Mouse (Mus musculus): ENCODE results near the gene Xk.
"Not testable (repeated sequence)": the region's sequence is repeated elsewhere in the genome, so short reads cannot be mapped to it uniquely, and the experiment has no call there.

Gene Xk

DNA sequence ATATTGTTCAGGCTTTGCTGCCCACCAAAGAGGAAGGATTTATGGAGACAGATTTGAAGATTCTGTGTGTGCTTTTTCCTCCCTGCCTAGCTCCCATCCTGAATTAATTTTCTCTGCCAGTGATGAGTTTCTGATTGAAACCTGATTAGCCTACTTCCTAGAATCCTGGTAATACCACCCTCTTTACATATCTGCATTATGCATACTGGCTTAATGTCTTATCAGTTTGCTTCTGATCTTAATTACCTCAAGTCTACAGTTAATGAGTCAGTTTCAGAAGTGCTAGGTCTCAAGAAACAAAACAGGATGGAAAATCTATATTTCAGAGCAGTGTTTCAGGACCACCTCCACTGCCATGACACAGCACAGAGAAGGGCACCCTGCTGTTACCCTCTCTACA is 43.9 kb downstream of the Xk start:
- not testable (repeated sequence) for DNase-seq (ENCODE audit: low read depth in 2 of 2, low spot score in 2 of 2)

DNA sequence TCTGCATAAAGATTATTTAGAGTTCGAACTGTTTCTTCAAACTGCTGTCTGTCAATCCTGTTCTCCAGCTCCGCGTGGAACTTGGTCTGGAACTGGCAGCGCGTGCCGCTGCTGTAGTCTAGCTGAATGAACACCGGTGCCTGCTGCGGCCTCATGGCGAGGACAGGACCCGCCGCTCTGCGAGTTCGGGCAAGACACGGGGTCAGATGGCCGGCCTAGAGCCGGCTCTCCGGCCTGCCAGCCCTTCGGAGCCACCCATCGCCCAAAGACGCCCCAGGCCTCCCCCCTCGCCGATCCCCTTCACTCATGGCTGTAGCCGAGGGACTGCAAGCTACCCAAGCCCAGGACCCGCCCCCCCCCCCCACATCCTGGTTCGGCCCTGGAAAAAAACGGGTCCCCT is 55.4 kb downstream of the Xk start:
- DNase-seq (ENCODE audit: low read depth in 2 of 2, low spot score in 2 of 2), result not testable (repeated sequence)

DNA sequence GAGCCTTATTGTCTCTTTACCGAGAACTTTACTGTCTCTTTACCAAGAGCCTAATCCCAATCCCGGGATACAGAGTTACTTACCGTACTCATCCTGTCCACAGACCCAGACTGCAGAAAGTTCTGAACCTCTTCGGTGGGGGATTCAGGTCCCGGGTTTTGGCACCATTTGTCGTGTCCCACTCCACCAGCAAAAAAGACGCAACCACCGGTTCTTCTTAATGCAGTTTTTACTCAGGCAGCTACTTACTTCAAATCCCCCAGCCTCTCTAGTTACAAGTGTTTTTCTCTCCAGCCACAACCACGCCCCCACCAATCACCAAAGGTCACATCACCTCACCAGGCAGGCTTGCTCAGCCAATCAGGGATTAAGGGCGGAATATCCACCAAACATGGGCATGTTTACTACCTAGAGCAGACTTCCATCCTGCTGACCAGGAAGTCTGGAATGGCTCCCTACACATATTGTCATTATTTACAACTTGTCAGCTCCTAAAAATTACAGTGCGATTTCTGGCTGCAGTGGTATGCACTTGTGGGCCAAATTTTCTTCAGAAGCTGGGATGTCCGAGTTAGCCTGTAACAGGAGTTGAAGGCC is 59.9 kb downstream of the Xk start:
- not testable (repeated sequence) for DNase-seq (ENCODE audit: low read depth in 2 of 2, low spot score in 2 of 2)

- DNase-seq (ENCODE audit: low read depth in 2 of 2, low spot score in 2 of 2), result peak in 1 of 2 experiments; percentile 6
Measured at GRCm38 (mm10) chrX:9333035-9333434, 60.5 kb downstream of the Xk start.

- not testable (repeated sequence) for DNase-seq (ENCODE audit: low read depth in 2 of 2, low spot score in 2 of 2)
Measured at GRCm38 (mm10) chrX:9334996-9335395, 62.4 kb downstream of the Xk start.

DNA sequence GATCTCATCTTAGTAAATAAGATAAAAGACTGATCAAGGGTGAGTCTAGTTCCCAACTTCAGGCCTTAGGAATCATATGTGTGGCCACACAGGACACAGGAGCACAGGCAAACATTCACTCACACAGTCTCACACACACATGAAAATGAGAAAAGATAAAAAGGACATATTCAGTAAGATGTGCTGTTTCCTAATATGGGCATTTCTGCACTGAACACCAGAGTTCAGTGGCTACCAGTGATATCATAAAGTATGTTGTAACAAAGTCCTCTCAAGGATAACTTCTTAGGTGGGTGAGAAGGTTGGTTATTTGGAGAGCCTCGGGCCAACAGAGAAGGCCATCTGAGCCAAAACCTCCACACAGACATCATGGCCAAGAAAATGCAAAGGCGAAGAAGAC is 77.8 kb downstream of the Xk start, which contains the start of gene H2al1k:
Gene H2al1k (plus strand): TSS at position 301 of the 400 bp plus-strand sequence.
- not testable (repeated sequence) for DNase-seq (ENCODE audit: low read depth in 2 of 2, low spot score in 2 of 2)

Data from CD8-positive naive resting alpha-beta T cell, adult 2 months (primary cell).